Mouse (Mus musculus) testis, postnatal 10 days (tissue): Measurements from ENCODE around the gene Aldh3a2.
A peak's percentile ranks its signal among the peaks of the same experiment; 100 is the strongest.
"Not testable (repeated sequence)": the region's sequence is repeated elsewhere in the genome, so short reads cannot be mapped to it uniquely, and the experiment has no call there.

ENCODE experiments used
- DNase-seq: peaks from one replicate; pipeline ENCODE4 v3.0.0; 2021; ENCODE audit warnings: low spot score

Gene Aldh3a2

DNA sequence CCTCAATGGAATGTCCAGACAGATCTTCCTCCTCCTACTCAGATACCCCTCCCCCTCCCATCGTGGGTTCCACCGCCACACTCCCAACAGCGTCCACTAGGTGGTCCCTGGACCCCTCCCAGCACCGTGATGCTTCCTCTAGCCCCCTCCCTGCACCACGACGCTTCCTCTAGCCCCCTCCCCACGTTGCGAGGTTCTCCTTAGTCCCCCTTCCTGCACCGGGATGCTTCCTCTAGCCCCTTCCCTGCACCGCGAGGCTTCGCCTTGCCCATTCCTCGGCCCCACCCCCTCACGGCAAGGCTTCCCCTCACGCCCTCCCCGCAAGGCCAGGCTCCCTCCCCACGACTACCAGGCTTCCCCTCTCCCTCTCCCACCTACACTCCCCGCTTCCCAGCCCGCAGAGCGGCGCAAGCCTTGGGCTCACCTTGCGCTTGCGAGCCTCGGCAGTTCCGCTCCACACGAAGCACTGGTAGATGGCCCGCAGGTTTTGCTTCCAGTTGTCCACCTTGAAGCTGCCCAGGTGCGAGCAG lies 92.9 kb downstream of the Aldh3a2 start:
- peak; percentile 84 for DNase-seq

DNA sequence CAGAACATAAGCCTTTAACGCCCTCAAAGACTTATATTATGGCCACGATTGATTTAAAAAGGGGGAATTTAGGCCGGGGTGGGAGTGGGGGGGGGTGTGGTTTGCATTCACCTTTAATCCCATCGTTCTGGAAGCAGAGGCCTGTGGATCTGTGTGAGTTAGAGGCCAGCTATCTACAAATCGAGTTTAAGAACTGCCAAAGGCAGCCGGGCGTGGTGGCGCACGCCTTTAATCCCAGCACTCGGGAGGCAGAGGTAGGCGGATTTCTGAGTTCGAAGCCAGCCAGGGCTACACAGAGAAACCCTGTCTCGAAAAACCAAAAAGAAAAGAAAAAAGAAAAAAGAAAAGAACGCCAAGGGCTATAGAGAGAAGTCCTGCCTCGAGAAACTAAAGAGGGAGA lies 93.8 kb downstream of the Aldh3a2 start:
- DNase-seq, result not testable (repeated sequence)
